Mouse (Mus musculus) right cerebral cortex, adult 18-20 months (tissue): ENCODE results near the gene Pdgfa.

Experiments
- DNase-seq: peaks from one replicate; pipeline ENCODE4 v3.0.0; 2022; ENCODE audit warnings: mixed read lengths

Gene Pdgfa

GRCm38 (mm10) chr5:138952969-138953368 lies 44.2 kb downstream of the Pdgfa start:
- DNase-seq = no peak

GRCm38 (mm10) chr5:138951305-138951704 lies 45.9 kb downstream of the Pdgfa start:
- DNase-seq = no peak

- DNase-seq = no peak
Observed at GRCm38 (mm10) chr5:138949165-138949564, 48.0 kb downstream of the Pdgfa start.

GRCm38 (mm10) chr5:138948031-138948980 lies 48.9 kb downstream of the Pdgfa start:
- DNase-seq = no peak

GRCm38 (mm10) chr5:138947487-138947886 lies 49.7 kb downstream of the Pdgfa start:
- no peak for DNase-seq

GRCm38 (mm10) chr5:138946931-138947330 lies 50.2 kb downstream of the Pdgfa start:
- no peak for DNase-seq

- DNase-seq = no peak
Observed at GRCm38 (mm10) chr5:138945011-138945410, 52.2 kb downstream of the Pdgfa start.

- no peak for DNase-seq
Observed at GRCm38 (mm10) chr5:138944551-138944950, 52.6 kb downstream of the Pdgfa start.

GRCm38 (mm10) chr5:138941842-138942241 lies 55.3 kb downstream of the Pdgfa start:
- no peak for DNase-seq

- DNase-seq = no peak
Observed at GRCm38 (mm10) chr5:138940576-138940975, 56.6 kb downstream of the Pdgfa start.

GRCm38 (mm10) chr5:138938572-138939163 lies 58.5 kb downstream of the Pdgfa start:
- DNase-seq = no peak

- no peak for DNase-seq
Observed at GRCm38 (mm10) chr5:138936399-138937089, 60.6 kb downstream of the Pdgfa start.

- no peak for DNase-seq
Observed at GRCm38 (mm10) chr5:138934540-138934939, 62.6 kb downstream of the Pdgfa start.

GRCm38 (mm10) chr5:138932460-138933432 lies 64.4 kb downstream of the Pdgfa start:
- no peak for DNase-seq

- no peak for DNase-seq
Observed at GRCm38 (mm10) chr5:138931836-138932235, 65.3 kb downstream of the Pdgfa start.

GRCm38 (mm10) chr5:138929879-138930507 lies 67.2 kb downstream of the Pdgfa start:
- DNase-seq = no peak
